Mouse (Mus musculus): ENCODE data around the gene Rsph1.

The Rsph1 gene

GRCm38 (mm10) chr17:31304895-31305775 is 28.0 kb upstream of the Rsph1 start:
- peak; percentile 78 for DNase-seq (ENCODE audit: low spot score)

GRCm38 (mm10) chr17:31303401-31303800 is 26.2 kb upstream of the Rsph1 start:
- DNase-seq (ENCODE audit: low spot score), result no peak

GRCm38 (mm10) chr17:31300736-31301135 is 23.6 kb upstream of the Rsph1 start:
- no peak for DNase-seq (ENCODE audit: low spot score)

- DNase-seq (ENCODE audit: low spot score), result no peak
These were observed 22.8 kb upstream of the Rsph1 start for GRCm38 (mm10) chr17:31299981-31300380.

- no peak for DNase-seq (ENCODE audit: low spot score)
These were observed 21.4 kb upstream of the Rsph1 start for GRCm38 (mm10) chr17:31298419-31299209.

GRCm38 (mm10) chr17:31297521-31297939 is 20.3 kb upstream of the Rsph1 start:
- peak; percentile 61 for DNase-seq (ENCODE audit: low spot score)

- peak; percentile 84 for DNase-seq (ENCODE audit: low spot score)
These were observed 19.0 kb upstream of the Rsph1 start for GRCm38 (mm10) chr17:31295892-31296781.

- peak; percentile 72 for DNase-seq (ENCODE audit: low spot score)
These were observed 18.2 kb upstream of the Rsph1 start for GRCm38 (mm10) chr17:31295215-31295891.

GRCm38 (mm10) chr17:31294363-31295214 is 17.4 kb upstream of the Rsph1 start:
- DNase-seq (ENCODE audit: low spot score), result no peak

- no peak for DNase-seq (ENCODE audit: low spot score)
These were observed 13.7 kb upstream of the Rsph1 start for GRCm38 (mm10) chr17:31290859-31291258.

GRCm38 (mm10) chr17:31290311-31290710 is 13.1 kb upstream of the Rsph1 start:
- DNase-seq (ENCODE audit: low spot score), result no peak

GRCm38 (mm10) chr17:31288999-31289726 is 12.0 kb upstream of the Rsph1 start:
- DNase-seq (ENCODE audit: low spot score), result no peak

- no peak for DNase-seq (ENCODE audit: low spot score)
These were observed 10.0 kb upstream of the Rsph1 start for GRCm38 (mm10) chr17:31287216-31287615.

- DNase-seq (ENCODE audit: low spot score), result no peak
These were observed 9.3 kb upstream of the Rsph1 start, which contains the start of gene Slc37a1 for GRCm38 (mm10) chr17:31286492-31286891. TSS of gene Slc37a1 (plus strand) at chr17:31286792.

- DNase-seq (ENCODE audit: low spot score), result no peak
These were observed 8.7 kb upstream of the Rsph1 start for GRCm38 (mm10) chr17:31285867-31286266.

- DNase-seq (ENCODE audit: low spot score), result no peak
These were observed 5.5 kb upstream of the Rsph1 start for GRCm38 (mm10) chr17:31282687-31283053.

GRCm38 (mm10) chr17:31281830-31282686 is 4.9 kb upstream of the Rsph1 start:
- no peak for DNase-seq (ENCODE audit: low spot score)

GRCm38 (mm10) chr17:31280269-31280668 is 3.1 kb upstream of the Rsph1 start:
- no peak for DNase-seq (ENCODE audit: low spot score)

- no peak for DNase-seq (ENCODE audit: low spot score)
These were observed 2.4 kb upstream of the Rsph1 start for GRCm38 (mm10) chr17:31279541-31279940.
